ENCODE assay signal across 24 mouse cellular contexts in the genomic region with DNA sequence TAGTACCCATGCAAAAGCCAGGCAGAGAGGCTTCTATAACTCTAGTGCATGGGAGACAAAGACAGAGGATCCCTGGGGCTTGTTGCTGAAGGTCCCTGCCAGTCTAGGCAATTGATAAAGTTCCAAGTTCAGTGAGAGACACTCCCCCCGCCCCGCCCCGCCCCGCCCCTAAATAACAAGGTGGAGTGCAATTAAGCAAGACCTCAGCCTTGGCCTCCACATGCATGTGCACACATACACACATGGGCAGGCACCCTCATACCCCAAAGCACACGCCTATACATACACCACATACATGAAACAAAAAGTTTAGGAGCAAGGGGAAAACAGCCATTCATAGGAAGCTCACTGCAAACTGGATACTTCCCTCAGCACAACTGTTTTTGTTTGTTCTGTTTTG.
A peak's percentile ranks its signal among the peaks of the same experiment; 100 is the strongest.
DNase-seq lines count a peak whose midpoint lies in the region; ATAC-seq and TF ChIP-seq lines count a peak whose summit lies in the region.
"Had no signal": no experiment of that assay in that cellular context is flagged by ENCODE, and none has a peak within 500 bp of the region (broad histone marks: within the 10 kb centered on the region; RNA-seq: fewer than 3 reads in every experiment).

No protein-coding gene starts in this region.

- H3K9me3 ChIP-seq in heart, embryonic 13.5 days: no peaks in the 10 kb centered on the region; the same call in 1 of the 2 replicates
- no peaks in the 10 kb centered on the region for H3K9me3 ChIP-seq in liver, postnatal 0 days (ENCODE audit: low read length)
- H3K9me3 ChIP-seq in liver, embryonic 11.5 days (ENCODE audit: control insufficient read depth, low read length): no peaks in the 10 kb centered on the region
- 0 out of 2 replicates have a peak, but pooled peaks cover 3% of the 10 kb centered on the region for H3K9me3 ChIP-seq in limb, embryonic 12.5 days
- no peaks in the 10 kb centered on the region for H3K9me3 ChIP-seq in midbrain, embryonic 16.5 days (replicated peaks; ENCODE audit: control insufficient read depth, low read length, poor library complexity, severe bottlenecking)
- H3K9me3 ChIP-seq: forebrain, embryonic 13.5 days; liver, embryonic 13.5 days; neural tube, embryonic 15.5 days; stomach, embryonic 15.5 days had no signal

- 87% methylated on average over 5 of the region's 5 CpGs for WGBS in heart, embryonic 13.5 days
- WGBS in liver, postnatal 0 days (ENCODE audit: insufficient replicate concordance): 81% methylated on average over 5 of the region's 5 CpGs
- WGBS in liver, embryonic 11.5 days: 82% methylated on average over 5 of the region's 5 CpGs
- 90% methylated on average over 5 of the region's 5 CpGs for WGBS in limb, embryonic 12.5 days
- WGBS in midbrain, embryonic 16.5 days: 90% methylated on average over 5 of the region's 5 CpGs

- no peak for TF ChIP-seq CTCF in liver, postnatal 0 days (IDR thresholded peaks at IDR 0.05; ENCODE audit: low read depth)

- H3K27me3 ChIP-seq in heart, embryonic 13.5 days (replicated peaks): no peaks in the 10 kb centered on the region
- H3K27me3 ChIP-seq in liver, postnatal 0 days (ENCODE audit: insufficient read depth, low read length): no peaks in the 10 kb centered on the region
- H3K27me3 ChIP-seq in liver, embryonic 11.5 days (replicated peaks; ENCODE audit: control insufficient read depth, insufficient read depth, low read length): no peaks in the 10 kb centered on the region
- no peaks in the 10 kb centered on the region for H3K27me3 ChIP-seq in limb, embryonic 12.5 days
- H3K27me3 ChIP-seq in midbrain, embryonic 16.5 days (ENCODE audit: control insufficient read depth, insufficient read depth, low read depth, low read length): no peaks in the 10 kb centered on the region
- H3K27me3 ChIP-seq: forebrain, embryonic 13.5 days; liver, embryonic 13.5 days; neural tube, embryonic 15.5 days; stomach, embryonic 15.5 days had no signal

- peak overlapping the region; percentile 73 for H3K27ac ChIP-seq in heart, embryonic 13.5 days (replicated peaks)
- H3K27ac ChIP-seq in liver, postnatal 0 days (ENCODE audit: low read depth): no peak overlapping the region
- no peak overlapping the region for H3K27ac ChIP-seq in liver, embryonic 11.5 days (ENCODE audit: low read depth, low read length)
- peak overlapping the region; percentile 76 for H3K27ac ChIP-seq in limb, embryonic 12.5 days
- no peak overlapping the region for H3K27ac ChIP-seq in midbrain, embryonic 16.5 days (ENCODE audit: low read length)
- H3K27ac ChIP-seq: forebrain, embryonic 13.5 days; hindbrain, embryonic 14.5 days; layer of hippocampus, adult 2 months; liver, embryonic 13.5 days; neural tube, embryonic 15.5 days; stomach, embryonic 15.5 days had no signal

- ATAC-seq in heart, embryonic 13.5 days (ENCODE audit: extremely low read depth, insufficient number of reproducible peaks, low FRiP score, low TSS enrichment): no peak
- peak; percentile 55 for ATAC-seq in liver, postnatal 0 days
- ATAC-seq in liver, embryonic 11.5 days (replicated peaks; ENCODE audit: low FRiP score): no peak
- 0 out of 2 replicates have a peak, but pooled peaks have one; percentile 47 for ATAC-seq in limb, embryonic 12.5 days (ENCODE audit: insufficient number of reproducible peaks, insufficient read depth, low FRiP score, low TSS enrichment, low read depth)
- ATAC-seq in midbrain, embryonic 16.5 days: no peak
- ATAC-seq: CD4-positive, CD25-positive, alpha-beta regulatory T cell, adult 4 months; forebrain, embryonic 13.5 days; inflammation-experienced regulatory T-cells, adult 6 months had no signal

- H3K4me3 ChIP-seq in heart, embryonic 13.5 days: no peak overlapping the region
- no peak overlapping the region for H3K4me3 ChIP-seq in liver, postnatal 0 days (ENCODE audit: low read depth, low read length)
- H3K4me3 ChIP-seq in liver, embryonic 11.5 days (ENCODE audit: low read depth, low read length): no peak overlapping the region
- no peak overlapping the region for H3K4me3 ChIP-seq in limb, embryonic 12.5 days (replicated peaks)
- no peak overlapping the region for H3K4me3 ChIP-seq in midbrain, embryonic 16.5 days (ENCODE audit: low read depth, low read length)
- H3K4me3 ChIP-seq: forebrain, embryonic 13.5 days; layer of hippocampus, adult 2 months; liver, embryonic 13.5 days; neural tube, embryonic 15.5 days; stomach, embryonic 15.5 days had no signal

- DNase-seq in heart, postnatal 14 days: no peak
- peak; percentile 22 for DNase-seq in liver, postnatal 0 days
- no peak for DNase-seq in liver, embryonic 11.5 days (ENCODE audit: low spot score)
- DNase-seq in urinary bladder, postnatal 36 days (ENCODE audit: low spot score in 2 of 2): no peak
- DNase-seq: adrenal gland, postnatal 14 days; cerebellum, adult 11 months; cerebellum, adult 9-10 months; cerebellum, postnatal 36 days; liver, embryonic 13.5 days; lung, postnatal 14 days; midbrain, embryonic 14.5 days; retina, postnatal 1 day; right cerebral cortex, postnatal 25 days had no signal

- intact Hi-C loops in heart, postnatal 14 days (cut with DNase I): no loop called here

- no peak overlapping the region for H3K9ac ChIP-seq in heart, embryonic 13.5 days
- no peak overlapping the region for H3K9ac ChIP-seq in liver, postnatal 0 days (replicated peaks)
- H3K9ac ChIP-seq in liver, embryonic 11.5 days (ENCODE audit: low read depth, low read length): no peak overlapping the region
- H3K9ac ChIP-seq in limb, embryonic 12.5 days (replicated peaks): no peak overlapping the region
- H3K9ac ChIP-seq in midbrain, embryonic 16.5 days (ENCODE audit: low read depth, low read length): no peak overlapping the region
- H3K9ac ChIP-seq: forebrain, embryonic 13.5 days; hindbrain, embryonic 14.5 days; liver, embryonic 13.5 days; lung, embryonic 14.5 days; neural tube, embryonic 15.5 days; stomach, embryonic 15.5 days had no signal

- no peak for TF ChIP-seq EP300 in liver, postnatal 0 days (IDR thresholded peaks at IDR 0.05; ENCODE audit: low read depth)

- H3K4me1 ChIP-seq in heart, embryonic 13.5 days: peaks cover 34% of the 10 kb centered on the region
- no peaks in the 10 kb centered on the region for H3K4me1 ChIP-seq in liver, postnatal 0 days (ENCODE audit: insufficient read depth)
- peaks cover 9% of the 10 kb centered on the region for H3K4me1 ChIP-seq in liver, embryonic 11.5 days (replicated peaks; ENCODE audit: control insufficient read depth, insufficient read depth, low read length)
- H3K4me1 ChIP-seq in limb, embryonic 12.5 days (replicated peaks): peaks cover 34% of the 10 kb centered on the region
- no peaks in the 10 kb centered on the region for H3K4me1 ChIP-seq in midbrain, embryonic 16.5 days (ENCODE audit: control insufficient read depth, insufficient read depth, low read length)
- H3K4me1 ChIP-seq: forebrain, embryonic 13.5 days; stomach, embryonic 15.5 days had no signal

- H3K36me3 ChIP-seq in heart, embryonic 13.5 days: peaks cover 13% of the 10 kb centered on the region
- H3K36me3 ChIP-seq in liver, postnatal 0 days (replicated peaks; ENCODE audit: insufficient read depth, low read length): no peaks in the 10 kb centered on the region
- H3K36me3 ChIP-seq in liver, embryonic 11.5 days (ENCODE audit: control insufficient read depth, insufficient read depth, low read length): no peaks in the 10 kb centered on the region
- no peaks in the 10 kb centered on the region for H3K36me3 ChIP-seq in limb, embryonic 12.5 days
- no peaks in the 10 kb centered on the region for H3K36me3 ChIP-seq in midbrain, embryonic 16.5 days (ENCODE audit: control insufficient read depth, insufficient read depth, low read length)
- H3K36me3 ChIP-seq: liver, embryonic 13.5 days; neural tube, embryonic 15.5 days; stomach, embryonic 15.5 days had no signal

- no peak overlapping the region for H3K4me2 ChIP-seq in heart, embryonic 13.5 days
- no peak overlapping the region for H3K4me2 ChIP-seq in liver, postnatal 0 days (ENCODE audit: low read depth, low read length)
- no peak overlapping the region for H3K4me2 ChIP-seq in liver, embryonic 11.5 days
- no peak overlapping the region for H3K4me2 ChIP-seq in limb, embryonic 12.5 days
- H3K4me2 ChIP-seq in midbrain, embryonic 16.5 days (ENCODE audit: low read length): no peak overlapping the region
- H3K4me2 ChIP-seq: forebrain, embryonic 13.5 days; hindbrain, embryonic 14.5 days; liver, embryonic 13.5 days; lung, embryonic 14.5 days; neural tube, embryonic 15.5 days; stomach, embryonic 15.5 days had no signal

Comparison
In these comparisons a context has a peak if more than half of its experiments do, and no peak if none do; other contexts are left out.
1. ATAC-seq: peak in liver, postnatal 0 days (single experiment) and limb, embryonic 12.5 days (single experiment); none in heart, embryonic 13.5 days (single experiment), liver, embryonic 11.5 days (single experiment) and midbrain, embryonic 16.5 days (single experiment).
2. H3K27ac ChIP-seq: peak in heart, embryonic 13.5 days (single experiment) and limb, embryonic 12.5 days (single experiment); none in liver, postnatal 0 days (single experiment), liver, embryonic 11.5 days (single experiment) and midbrain, embryonic 16.5 days (single experiment).